Mouse (Mus musculus) spleen, adult 12 weeks (tissue): ENCODE data around the gene Gfod1.

Source experiments
- DNase-seq: peaks from one replicate; pipeline ENCODE4 v3.0.0; 2022; ENCODE audit warnings: low spot score

Gene Gfod1

GRCm38 (mm10) chr13:43304018-43304431 is at the start of gene Gfod1:
TSS of gene Gfod1 (minus strand) at chr13:43304172.
- DNase-seq = peak; percentile 79

- DNase-seq = no peak
Measured at GRCm38 (mm10) chr13:43353356-43353755, 49.4 kb upstream of the Gfod1 start.

GRCm38 (mm10) chr13:43350489-43351169 is 46.7 kb upstream of the Gfod1 start:
- no peak for DNase-seq

GRCm38 (mm10) chr13:43349376-43349775 is 45.4 kb upstream of the Gfod1 start:
- DNase-seq = no peak

GRCm38 (mm10) chr13:43346825-43347224 is 42.9 kb upstream of the Gfod1 start:
- DNase-seq = no peak

GRCm38 (mm10) chr13:43338632-43339031 is 34.7 kb upstream of the Gfod1 start:
- DNase-seq = no peak

GRCm38 (mm10) chr13:43338001-43338400 is 34.0 kb upstream of the Gfod1 start:
- DNase-seq = no peak

- no peak for DNase-seq
Measured at GRCm38 (mm10) chr13:43336425-43337221, 32.7 kb upstream of the Gfod1 start.

GRCm38 (mm10) chr13:43332591-43332990 is 28.6 kb upstream of the Gfod1 start:
- no peak for DNase-seq

- no peak for DNase-seq
Measured at GRCm38 (mm10) chr13:43331721-43332444, 27.9 kb upstream of the Gfod1 start.

- DNase-seq = no peak
Measured at GRCm38 (mm10) chr13:43325427-43325826, 21.5 kb upstream of the Gfod1 start.

- DNase-seq = no peak
Measured at GRCm38 (mm10) chr13:43321492-43321891, 17.5 kb upstream of the Gfod1 start.

- no peak for DNase-seq
Measured at GRCm38 (mm10) chr13:43319396-43319795, 15.4 kb upstream of the Gfod1 start.

- DNase-seq = no peak
Measured at GRCm38 (mm10) chr13:43317411-43317810, 13.4 kb upstream of the Gfod1 start.

GRCm38 (mm10) chr13:43305181-43305924 is 1.4 kb upstream of the Gfod1 start:
- no peak for DNase-seq

- DNase-seq = no peak
Measured at GRCm38 (mm10) chr13:43304700-43305099, 728 bp upstream of the Gfod1 start.

- no peak for DNase-seq
Measured at GRCm38 (mm10) chr13:43303161-43303965, 609 bp downstream of the Gfod1 start.

- no peak for DNase-seq
Measured at GRCm38 (mm10) chr13:43302651-43303160, 1.3 kb downstream of the Gfod1 start.

- DNase-seq = no peak
Measured at GRCm38 (mm10) chr13:43302239-43302638, 1.7 kb downstream of the Gfod1 start.

- DNase-seq = no peak
Measured at GRCm38 (mm10) chr13:43300906-43301305, 3.1 kb downstream of the Gfod1 start.

GRCm38 (mm10) chr13:43300366-43300765 is 3.6 kb downstream of the Gfod1 start:
- no peak for DNase-seq
